Mouse (Mus musculus) stomach, postnatal 0 days (tissue): ENCODE data around the gene Rassf8. TPM values are rescaled to one million over a fixed set of nuclear protein-coding genes. Genes with fewer than 3 reads are reported as not detected.

Source experiments
- ATAC-seq: fragments of 200-750 bp; cut with Nextera tagmentation; 2 replicates; pipeline ENCODE4 v1.8.0; 2017; ENCODE audit not compliant: low FRiP score, low TSS enrichment
- DNase-seq: peaks from one replicate; pipeline ENCODE4 v3.0.0-alpha.2; 2016; ENCODE audit warnings: low spot score
- H3K27ac ChIP-seq: fragments of 300-500 bp; sonication (generic); replicated peaks from 2 replicates; pipeline ENCODE4 v1.5.1; 2014; ENCODE audit warnings: mild to moderate bottlenecking, control low read depth
- H3K27me3 ChIP-seq: fragments of 300-500 bp; sonication (generic); 2 replicates; pipeline ENCODE4 v1.6.1; 2014; ENCODE audit warnings: low read length; ENCODE audit not compliant: control insufficient read depth, insufficient read depth
- H3K36me3 ChIP-seq: fragments of 300-500 bp; sonication (generic); 2 replicates; pipeline ENCODE4 v1.6.1; 2014; ENCODE audit warnings: low read length, mixed read lengths; ENCODE audit not compliant: control insufficient read depth, insufficient read depth
- H3K4me1 ChIP-seq: fragments of 300-500 bp; sonication (generic); replicated peaks from 2 replicates; pipeline ENCODE4 v1.6.1; 2014; ENCODE audit warnings: antibody characterized with exemption; ENCODE audit not compliant: control insufficient read depth, insufficient read depth
- H3K4me2 ChIP-seq: fragments of 300-500 bp; sonication (generic); replicated peaks from 2 replicates; pipeline ENCODE4 v1.6.1; 2014; ENCODE audit warnings: low read depth, mild to moderate bottlenecking, control low read depth, moderate library complexity
- H3K4me3 ChIP-seq: fragments of 300-500 bp; sonication (generic); 2 replicates; pipeline ENCODE4 v1.5.1; 2014; ENCODE audit warnings: low read depth, low read length, control low read depth
- H3K9ac ChIP-seq: fragments of 300-500 bp; sonication (generic); 2 replicates; pipeline ENCODE4 v1.6.1; 2014; ENCODE audit warnings: mild to moderate bottlenecking, low read length, control low read depth, mixed read lengths
- H3K9me3 ChIP-seq: fragments of 300-500 bp; sonication (generic); 2 replicates; pipeline ENCODE4 v1.6.1; 2016; ENCODE audit warnings: low read length; ENCODE audit not compliant: control insufficient read depth
- CTCF ChIP-seq: IDR thresholded peaks from 2 replicates; pipeline ENCODE4 v1.5.1; 2016; ENCODE audit warnings: antibody characterized with exemption, low read depth, mild to moderate bottlenecking, moderate library complexity
- EP300 ChIP-seq: optimal IDR thresholded peaks from 2 replicates; pipeline ENCODE3; 2016; ENCODE audit warnings: antibody characterized with exemption
- WGBS: fragments of 180-500 bp; shearing (Covaris S2); extraction: QIAGEN DNeasy Blood & Tissue Kit; methylation state at CpG from one replicate; pipeline ENCODE4 v1.1.7; 2014; 5-methylcytosine and 5-hydroxymethylcytosine counted together
- polyA plus RNA-seq: library from polyadenylated mRNA; unstranded; fragments of >200 nt; fragmentation: Nextera tagmentation; extraction: Ambion mirVana; gene quantifications from 2 replicates; pipeline ENCODE4 v1.2.1, GENCODE M21; 2015

Rassf8 gene
- polyA plus RNA-seq, 1 experiment from 2014 or later, result 5.9 TPM

GRCm38 (mm10) chr6:145745291-145745690 is 1.3 kb upstream of the Rassf8 start:
- no peak overlapping the region for H3K27ac ChIP-seq
- no peaks in the 10 kb centered on the region for H3K27me3 ChIP-seq
- no peak overlapping the region for H3K4me2 ChIP-seq
- ATAC-seq, result no peak
- no peak for DNase-seq
- no peaks in the 10 kb centered on the region for H3K36me3 ChIP-seq
- H3K9me3 ChIP-seq, result no peaks in the 10 kb centered on the region
- H3K9ac ChIP-seq, result no peak overlapping the region
- TF ChIP-seq CTCF (no peak), EP300 (no peak)
- no peaks in the 10 kb centered on the region for H3K4me1 ChIP-seq
- no peak overlapping the region for H3K4me3 ChIP-seq
- WGBS, result 35% methylated on average over 3 of the region's 3 CpGs

- ATAC-seq (peak; percentile 18), DNase-seq (peak; percentile 50)
- WGBS, result under 1% methylated on average over 47 of the region's 55 CpGs
- Histone ChIP-seq H3K36me3 (no peaks in the 10 kb centered on the region), H3K9ac (peak overlapping the region; percentile 83), H3K4me1 (no peaks in the 10 kb centered on the region), H3K4me2 (peak overlapping the region; percentile 81), H3K9me3 (no peaks in the 10 kb centered on the region), H3K4me3 (peak overlapping the region; percentile 85), H3K27me3 (no peaks in the 10 kb centered on the region), H3K27ac (peak overlapping the region; percentile 90)
- TF ChIP-seq CTCF, result no peak; the same call in 1 of the 2 replicates
- TF ChIP-seq EP300, result no peak
Measured at GRCm38 (mm10) chr6:145746921-145747670, 548 bp downstream of the Rassf8 start.

DNA sequence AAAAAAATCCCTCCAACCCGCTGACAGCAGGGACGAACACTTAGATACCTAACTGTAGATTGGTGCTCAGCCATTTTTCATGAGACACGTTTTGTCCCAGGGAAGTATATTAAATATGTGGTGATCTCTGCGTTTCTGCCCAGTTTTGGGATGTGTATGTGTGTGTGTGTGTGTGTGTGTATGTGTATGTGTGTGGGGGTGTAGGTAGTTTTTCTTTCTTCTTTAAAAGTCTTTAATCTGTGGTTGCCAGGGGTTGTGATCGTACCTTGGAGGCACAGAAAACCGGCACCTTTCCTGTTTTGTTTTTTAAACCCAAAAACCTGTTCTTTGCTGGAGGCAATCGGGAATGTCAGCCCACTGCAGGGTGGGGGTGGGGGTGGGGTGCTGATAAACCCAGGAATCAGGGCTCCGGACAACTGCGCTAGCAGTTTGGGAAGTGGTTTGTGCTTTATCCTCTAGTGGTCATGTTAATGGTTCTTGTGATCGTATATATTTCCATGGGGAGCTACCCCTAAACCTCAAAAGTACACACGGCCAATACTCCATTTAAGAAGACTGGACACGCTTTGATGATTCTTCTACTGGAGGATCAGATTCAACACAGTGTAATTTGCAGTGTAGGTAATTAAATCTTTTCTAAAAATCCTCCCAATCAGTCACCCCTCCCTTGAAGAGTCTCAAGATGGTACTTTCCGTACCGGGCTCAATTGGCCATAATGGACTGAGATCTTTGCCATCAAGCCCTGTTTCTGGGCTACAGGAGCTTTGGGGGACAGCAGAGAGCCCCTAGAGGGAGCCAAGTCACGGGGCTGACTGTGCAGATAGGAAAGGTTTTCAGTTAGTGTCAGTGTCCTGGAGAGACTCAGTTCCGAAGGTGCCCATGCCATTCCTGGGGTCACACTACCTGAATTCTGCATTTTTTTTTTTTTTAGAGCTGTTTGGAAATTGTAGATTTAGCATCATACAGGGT is 1.4 kb downstream of the Rassf8 start:
- no peak for TF ChIP-seq EP300
- peak; percentile 54 for TF ChIP-seq CTCF
- H3K27me3 ChIP-seq, result no peaks in the 10 kb centered on the region
- peak overlapping the region; percentile 83 for H3K9ac ChIP-seq
- peak overlapping the region; percentile 81 for H3K4me2 ChIP-seq
- H3K36me3 ChIP-seq, result no peaks in the 10 kb centered on the region
- H3K9me3 ChIP-seq, result no peaks in the 10 kb centered on the region
- no peaks in the 10 kb centered on the region for H3K4me1 ChIP-seq
- WGBS, result 13% methylated on average over 16 of the region's 16 CpGs
- DNase-seq (no peak), ATAC-seq (no peak)
- peak overlapping the region; percentile 85 for H3K4me3 ChIP-seq
- peak overlapping the region; percentile 90 for H3K27ac ChIP-seq

- no peaks in the 10 kb centered on the region for H3K9me3 ChIP-seq
- H3K4me2 ChIP-seq, result no peak overlapping the region
- H3K27ac ChIP-seq, result no peak overlapping the region
- H3K9ac ChIP-seq, result no peak overlapping the region
- no peak for ATAC-seq
- TF ChIP-seq EP300 (no peak), CTCF (peak; percentile 17; the same call in 1 of the 2 replicates)
- DNase-seq, result no peak
- no peak overlapping the region for H3K4me3 ChIP-seq
- no peaks in the 10 kb centered on the region for H3K36me3 ChIP-seq
- no peaks in the 10 kb centered on the region for H3K27me3 ChIP-seq
- WGBS, result 89% methylated on average over 3 of the region's 3 CpGs
- H3K4me1 ChIP-seq, result no peaks in the 10 kb centered on the region
Measured at GRCm38 (mm10) chr6:145750394-145750793, 3.8 kb downstream of the Rassf8 start.

- no peak overlapping the region for H3K4me2 ChIP-seq
- H3K9ac ChIP-seq, result no peak overlapping the region
- H3K36me3 ChIP-seq, result no peaks in the 10 kb centered on the region
- no peak overlapping the region for H3K4me3 ChIP-seq
- H3K27me3 ChIP-seq, result no peaks in the 10 kb centered on the region
- DNase-seq (no peak), ATAC-seq (no peak)
- H3K9me3 ChIP-seq, result no peaks in the 10 kb centered on the region
- 87% methylated on average over 6 of the region's 6 CpGs for WGBS
- TF ChIP-seq CTCF, result no peak
- TF ChIP-seq EP300, result no peak
- H3K27ac ChIP-seq, result no peak overlapping the region
- H3K4me1 ChIP-seq, result no peaks in the 10 kb centered on the region
Measured at GRCm38 (mm10) chr6:145753296-145753695, 6.7 kb downstream of the Rassf8 start.
